Mouse (Mus musculus) brain, embryonic 14.5 days (tissue): Measurements from ENCODE around the gene Hs3st5.

Source experiments
- CTCF ChIP-seq: fragments of 200-500 bp; IDR thresholded peaks from 2 replicates; pipeline ENCODE4 v1.5.1; 2012; ENCODE audit warnings: inconsistent platforms, mild to moderate bottlenecking, moderate library complexity, borderline replicate concordance; ENCODE audit not compliant: insufficient read depth, insufficient read length; ENCODE audit errors: extremely low read depth
- POLR2A ChIP-seq: fragments of 200-500 bp; IDR thresholded peaks from 2 replicates; pipeline ENCODE4 v1.6.1; 2012; ENCODE audit warnings: mild to moderate bottlenecking, inconsistent platforms, borderline replicate concordance; ENCODE audit not compliant: poor library complexity, insufficient read depth, insufficient read length, severe bottlenecking; ENCODE audit errors: extremely low read depth

DNA sequence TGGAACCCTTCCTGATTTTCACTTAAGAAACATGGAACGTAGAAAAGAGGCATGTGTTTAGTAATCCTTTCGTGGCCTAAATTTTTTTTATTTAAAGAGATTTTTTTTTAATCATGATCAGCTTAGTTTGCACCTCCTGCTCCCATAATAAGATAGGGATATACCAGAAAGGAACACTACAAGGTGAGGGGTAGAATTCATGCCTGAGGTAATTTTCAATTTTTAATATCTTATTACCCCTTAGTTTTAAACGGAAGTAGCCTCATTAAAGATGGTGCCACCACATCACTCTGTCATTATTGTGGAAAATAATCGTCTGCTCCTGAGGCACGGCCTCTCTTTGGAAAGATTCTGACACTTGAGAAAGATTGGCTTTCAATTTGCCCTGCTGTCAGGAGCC, 299.2 kb downstream of the Hs3st5 start:
- TF ChIP-seq CTCF = no peak
- TF ChIP-seq POLR2A = no peak
